Mouse (Mus musculus): Measurements from ENCODE around the gene C1qtnf9. TPM values are rescaled to one million over a fixed set of nuclear protein-coding genes. Genes with fewer than 3 reads are reported as not detected.

Gene C1qtnf9
- polyA plus RNA-seq, 1 experiment from 2014 or later: 0.22 TPM

DNA sequence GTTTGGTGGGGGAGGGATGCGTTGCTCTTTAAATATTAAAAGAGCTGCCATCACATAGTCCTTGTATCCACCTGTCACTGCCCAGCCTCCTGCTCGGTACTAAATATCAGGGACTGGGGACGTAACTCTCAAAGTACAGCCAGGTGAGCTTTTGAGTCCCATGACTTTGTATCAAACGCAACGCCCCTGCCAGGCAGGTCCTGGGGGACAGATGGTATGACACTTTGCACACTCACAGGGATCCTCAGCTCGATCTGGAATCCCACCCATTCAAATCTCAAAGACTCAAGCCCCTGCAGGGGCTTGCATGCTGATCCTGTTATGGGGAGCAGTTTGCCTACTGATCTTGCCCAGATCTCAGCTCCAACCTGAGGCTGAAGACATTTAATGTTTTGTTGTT lies 2.7 kb downstream of the C1qtnf9 start:
- H3K4me1 ChIP-seq: no peaks in the 10 kb centered on the region; the same call in 1 of the 2 replicates
- H3K9me3 ChIP-seq (replicated peaks): no peaks in the 10 kb centered on the region
- H3K9ac ChIP-seq: no peak overlapping the region
- no peak overlapping the region for H3K4me3 ChIP-seq
- peak; percentile 20; the same call in 1 of the 2 replicates for ATAC-seq
- no peaks in the 10 kb centered on the region for H3K27me3 ChIP-seq
- H3K4me2 ChIP-seq: peak overlapping the region; percentile 58
- H3K27ac ChIP-seq: no peak overlapping the region
- 73% methylated on average over 6 of the region's 6 CpGs for WGBS
- no peaks in the 10 kb centered on the region for H3K36me3 ChIP-seq (ENCODE audit: poor library complexity, severe bottlenecking)

DNA sequence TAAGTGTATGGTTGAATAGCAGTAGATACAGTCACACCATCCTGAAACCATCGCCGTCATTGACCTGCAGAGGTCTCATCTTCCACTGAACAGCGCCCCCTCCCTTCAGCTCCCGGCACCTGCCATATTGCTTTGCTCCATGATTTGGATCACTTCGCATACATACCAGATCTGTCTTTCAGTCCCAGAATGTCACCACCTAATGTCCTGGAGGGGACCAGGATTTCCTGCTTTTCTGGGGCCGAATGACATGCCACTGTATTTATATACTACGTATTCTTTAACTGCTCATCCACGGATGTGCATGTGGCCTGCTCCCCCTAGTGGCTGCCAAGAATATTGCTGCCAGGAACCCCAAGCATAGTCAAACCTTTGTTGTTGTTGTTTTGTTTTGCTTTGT lies 3.1 kb downstream of the C1qtnf9 start:
- Histone ChIP-seq H3K4me2 (peak overlapping the region; percentile 58), H3K4me3 (peak overlapping the region; percentile 35), H3K36me3 (ENCODE audit: poor library complexity, severe bottlenecking) (no peaks in the 10 kb centered on the region), H3K27ac (no peak overlapping the region), H3K27me3 (no peaks in the 10 kb centered on the region), H3K9me3 (replicated peaks) (no peaks in the 10 kb centered on the region), H3K4me1 (no peaks in the 10 kb centered on the region; the same call in 1 of the 2 replicates), H3K9ac (0 out of 2 replicates have a peak overlapping the region, but pooled peaks have one; percentile 37)
- WGBS: 8% methylated on average over 8 of the region's 8 CpGs
- peak; percentile 81 for ATAC-seq

DNA sequence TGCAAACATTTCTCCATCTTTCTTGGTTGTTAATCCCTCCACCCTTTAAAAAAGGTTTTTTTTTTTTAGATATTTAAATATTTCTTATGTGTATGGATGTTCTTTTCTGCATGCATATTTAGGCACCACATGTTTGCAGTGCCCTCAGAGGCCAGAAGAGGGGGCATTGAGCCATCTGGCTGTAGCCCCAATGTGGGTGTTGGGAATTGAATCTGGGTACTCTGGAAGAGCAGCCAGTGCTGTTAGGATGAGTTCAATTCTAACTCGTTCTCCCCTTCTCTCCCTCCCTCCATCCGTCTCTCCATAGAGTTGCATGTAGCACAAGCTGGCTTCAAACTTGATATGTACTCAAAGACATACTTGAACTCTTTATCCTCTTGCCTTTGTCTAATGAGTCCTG lies 5.5 kb downstream of the C1qtnf9 start:
- Histone ChIP-seq H3K27me3 (no peaks in the 10 kb centered on the region), H3K4me3 (no peak overlapping the region), H3K4me2 (no peak overlapping the region), H3K4me1 (no peaks in the 10 kb centered on the region; the same call in 1 of the 2 replicates), H3K36me3 (ENCODE audit: poor library complexity, severe bottlenecking) (no peaks in the 10 kb centered on the region), H3K9me3 (replicated peaks) (no peaks in the 10 kb centered on the region), H3K27ac (no peak overlapping the region), H3K9ac (no peak overlapping the region)
- ATAC-seq: no peak
- WGBS: 85% methylated on average over 2 of the region's 2 CpGs

DNA sequence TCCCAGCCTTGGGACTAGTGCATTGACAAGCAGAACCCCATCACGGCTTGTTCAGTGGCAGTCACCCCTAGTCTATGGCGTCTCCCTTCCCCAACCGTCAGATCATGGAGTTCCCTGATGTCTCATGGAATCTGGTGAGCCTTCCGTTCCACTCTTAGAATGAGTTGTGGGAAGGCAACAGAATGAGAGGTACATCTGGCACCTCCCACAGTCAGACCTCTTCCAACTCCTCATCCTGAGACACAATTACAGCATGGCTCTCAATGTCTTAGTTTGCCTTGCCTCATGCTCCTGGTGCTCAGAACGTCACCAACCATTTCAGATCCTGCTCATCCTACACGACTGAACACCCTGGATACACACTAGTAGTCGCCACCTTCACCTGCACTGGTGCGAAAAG lies 8.6 kb downstream of the C1qtnf9 start:
- Histone ChIP-seq H3K4me2 (no peak overlapping the region), H3K27ac (no peak overlapping the region), H3K4me3 (no peak overlapping the region), H3K36me3 (ENCODE audit: poor library complexity, severe bottlenecking) (no peaks in the 10 kb centered on the region), H3K9me3 (replicated peaks) (no peaks in the 10 kb centered on the region), H3K4me1 (no peaks in the 10 kb centered on the region), H3K27me3 (no peaks in the 10 kb centered on the region), H3K9ac (no peak overlapping the region)
- 92% methylated on average over 8 of the region's 8 CpGs for WGBS
- ATAC-seq: no peak

- WGBS: 90% methylated on average over 5 of the region's 5 CpGs
- no peak for ATAC-seq
Observed at GRCm38 (mm10) chr14:60777485-60777919, 9.6 kb downstream of the C1qtnf9 start.

DNA sequence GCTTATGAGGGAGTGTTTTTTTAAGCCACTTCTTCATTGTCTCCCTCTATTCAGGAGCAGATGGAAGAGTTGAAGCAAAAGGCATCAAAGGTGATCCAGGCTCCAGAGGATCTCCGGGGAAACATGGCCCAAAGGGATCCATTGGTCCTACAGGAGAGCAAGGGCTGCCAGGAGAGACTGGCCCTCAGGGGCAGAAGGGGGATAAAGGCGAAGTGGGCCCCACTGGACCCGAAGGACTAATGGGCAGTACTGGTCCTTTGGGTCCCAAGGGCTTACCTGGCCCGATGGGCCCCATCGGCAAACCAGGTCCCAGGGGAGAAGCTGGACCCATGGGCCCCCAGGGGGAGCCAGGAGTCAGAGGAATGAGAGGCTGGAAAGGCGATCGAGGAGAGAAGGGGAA lies 11.3 kb downstream of the C1qtnf9 start:
- H3K4me3 ChIP-seq: no peak overlapping the region
- ATAC-seq: no peak
- no peaks in the 10 kb centered on the region for H3K4me1 ChIP-seq
- H3K4me2 ChIP-seq: no peak overlapping the region
- H3K27me3 ChIP-seq: peaks cover 4% of the 10 kb centered on the region
- no peak overlapping the region for H3K27ac ChIP-seq
- H3K36me3 ChIP-seq (ENCODE audit: poor library complexity, severe bottlenecking): no peaks in the 10 kb centered on the region
- 92% methylated on average over 7 of the region's 7 CpGs for WGBS
- no peaks in the 10 kb centered on the region for H3K9me3 ChIP-seq (replicated peaks)
- H3K9ac ChIP-seq: no peak overlapping the region

More at GRCm38 (mm10) chr14:60777485-60777919, 9.6 kb downstream of the C1qtnf9 start:
- no peaks in the 10 kb centered on the region for H3K4me1 ChIP-seq
- H3K9me3 ChIP-seq (replicated peaks): no peaks in the 10 kb centered on the region
- H3K27ac ChIP-seq: no peak overlapping the region
- H3K4me3 ChIP-seq: no peak overlapping the region
- no peaks in the 10 kb centered on the region for H3K36me3 ChIP-seq (ENCODE audit: poor library complexity, severe bottlenecking)
- H3K4me2 ChIP-seq: no peak overlapping the region
- no peaks in the 10 kb centered on the region for H3K27me3 ChIP-seq
- no peak overlapping the region for H3K9ac ChIP-seq

GRCm38 (mm10) chr14:60782121-60782656 lies 14.3 kb downstream of the C1qtnf9 start:
- Histone ChIP-seq H3K9ac (no peak overlapping the region), H3K9me3 (replicated peaks) (no peaks in the 10 kb centered on the region), H3K27me3 (peaks cover 4% of the 10 kb centered on the region), H3K4me2 (no peak overlapping the region), H3K27ac (no peak overlapping the region), H3K4me3 (no peak overlapping the region), H3K4me1 (peaks cover 10% of the 10 kb centered on the region), H3K36me3 (ENCODE audit: poor library complexity, severe bottlenecking) (no peaks in the 10 kb centered on the region)
- 45% methylated on average over 7 of the region's 7 CpGs for WGBS
- no peak for ATAC-seq

DNA sequence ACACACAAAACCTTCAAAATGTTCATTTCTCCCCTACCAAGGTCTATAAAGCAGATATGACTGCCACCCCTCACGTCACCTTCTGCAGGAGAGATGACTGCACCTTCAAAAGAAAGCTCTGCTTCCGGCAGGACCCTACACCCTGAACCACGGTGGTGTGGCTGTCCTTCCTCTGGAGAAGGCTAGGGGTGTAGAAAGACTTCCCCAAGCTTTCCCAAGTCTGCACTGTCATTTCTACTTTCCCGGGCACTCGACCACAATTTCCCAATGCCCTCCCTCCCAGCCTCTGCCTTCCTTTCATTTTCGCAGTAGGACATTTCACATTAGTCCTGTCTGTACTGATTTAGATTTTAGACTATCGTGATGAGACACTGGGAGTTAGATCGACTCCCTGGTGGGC lies 15.3 kb downstream of the C1qtnf9 start:
- H3K27ac ChIP-seq: no peak overlapping the region
- no peaks in the 10 kb centered on the region for H3K9me3 ChIP-seq (replicated peaks)
- H3K9ac ChIP-seq: no peak overlapping the region
- H3K27me3 ChIP-seq: peaks cover 4% of the 10 kb centered on the region
- ATAC-seq: no peak
- WGBS: 52% methylated on average over 8 of the region's 8 CpGs
- peaks cover 10% of the 10 kb centered on the region for H3K4me1 ChIP-seq
- H3K36me3 ChIP-seq (ENCODE audit: poor library complexity, severe bottlenecking): peaks cover 5% of the 10 kb centered on the region; the same call in 1 of the 2 replicates
- H3K4me3 ChIP-seq: no peak overlapping the region
- H3K4me2 ChIP-seq: no peak overlapping the region

GRCm38 (mm10) chr14:60784427-60785315 lies 16.7 kb downstream of the C1qtnf9 start, which contains the start of gene Mipep:
Gene Mipep, plus strand, starts transcription at chr14:60784573.
- Histone ChIP-seq H3K4me2 (peak within 1 kb of the TSS; percentile 76), H3K9me3 (replicated peaks) (no peaks in the 10 kb centered on the region), H3K27me3 (peaks cover 4% of the 10 kb centered on the region), H3K36me3 (ENCODE audit: poor library complexity, severe bottlenecking) (peaks cover 9% of the 10 kb centered on the region), H3K4me3 (peak within 1 kb of the TSS; percentile 80), H3K4me1 (peaks cover 10% of the 10 kb centered on the region), H3K27ac (no peak within 1 kb of the TSS; the same call in 1 of the 2 replicates), H3K9ac (peak within 1 kb of the TSS; percentile 84)
- under 1% methylated on average over 60 of the region's 61 CpGs for WGBS
- ATAC-seq: peak; percentile 96

DNA sequence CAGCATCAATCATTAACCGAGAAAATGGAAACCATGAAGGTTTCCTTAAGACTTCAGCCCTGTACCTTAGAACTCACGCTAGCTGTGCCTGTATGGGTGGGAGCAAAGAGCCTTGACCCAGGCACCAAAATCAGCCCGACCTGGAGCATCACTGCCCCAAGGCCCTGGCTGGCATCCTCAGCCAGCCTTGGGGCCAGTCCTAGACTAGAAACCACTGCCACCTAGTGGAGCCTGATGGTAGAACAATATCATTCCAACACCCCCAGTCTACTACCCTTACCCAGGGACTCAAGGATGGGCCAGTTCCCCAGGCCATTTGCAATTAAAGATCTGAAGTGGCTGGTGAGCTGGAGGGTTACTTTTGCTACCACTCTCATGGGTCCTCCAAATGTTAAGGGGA lies 22.2 kb downstream of the C1qtnf9 start:
- no peak overlapping the region for H3K9ac ChIP-seq
- ATAC-seq: peak; percentile 55; the same call in 1 of the 2 replicates
- WGBS: 32% methylated on average over 3 of the region's 3 CpGs

DNA sequence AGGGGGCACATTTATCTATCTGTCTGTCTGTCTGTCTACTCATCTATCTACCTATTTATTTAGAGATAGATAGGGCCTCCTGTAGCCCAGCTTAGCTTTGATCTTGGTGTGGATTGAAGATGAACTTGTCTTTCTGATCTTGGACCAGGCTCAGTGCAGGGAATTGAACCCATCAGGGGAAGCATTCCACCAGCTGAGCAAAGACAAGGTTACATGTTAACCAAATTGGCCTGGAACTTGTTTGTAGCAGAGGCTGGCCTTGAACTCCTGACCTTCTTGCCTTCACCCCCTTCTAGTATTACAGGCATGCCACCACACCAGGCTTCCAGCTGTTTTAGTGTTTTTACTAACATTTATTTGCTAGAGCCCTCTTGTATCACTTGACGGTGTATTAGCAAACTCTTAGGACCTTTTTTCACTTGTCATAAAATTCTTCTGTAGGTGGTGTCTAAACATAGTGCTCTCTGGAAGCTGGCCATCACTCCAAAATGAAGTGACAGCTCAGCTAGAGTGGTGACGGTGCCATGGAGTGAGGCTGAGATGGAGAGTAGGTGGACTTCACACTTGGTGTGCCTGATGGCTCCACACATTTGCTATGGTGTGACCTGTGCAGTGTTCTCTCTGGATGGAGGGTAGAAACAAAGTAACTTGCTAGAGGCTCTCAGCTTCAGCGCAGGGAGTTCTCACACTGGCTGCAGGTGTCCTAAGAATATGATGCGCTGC lies 28.8 kb downstream of the C1qtnf9 start:
- ATAC-seq: no peak
- WGBS: 91% methylated on average over 4 of the region's 4 CpGs
- no peak overlapping the region for H3K27ac ChIP-seq
- no peak overlapping the region for H3K9ac ChIP-seq
- H3K27me3 ChIP-seq: no peaks in the 10 kb centered on the region
- peaks cover 39% of the 10 kb centered on the region for H3K36me3 ChIP-seq (ENCODE audit: poor library complexity, severe bottlenecking)
- H3K4me1 ChIP-seq: no peaks in the 10 kb centered on the region
- H3K9me3 ChIP-seq (replicated peaks): no peaks in the 10 kb centered on the region
- no peak overlapping the region for H3K4me3 ChIP-seq
- no peak overlapping the region for H3K4me2 ChIP-seq

More for the DNA sequence above, 22.2 kb downstream of the C1qtnf9 start:
- Histone ChIP-seq H3K4me2 (no peak overlapping the region), H3K27ac (no peak overlapping the region), H3K4me3 (no peak overlapping the region), H3K36me3 (ENCODE audit: poor library complexity, severe bottlenecking) (peaks cover 32% of the 10 kb centered on the region), H3K9me3 (replicated peaks) (no peaks in the 10 kb centered on the region), H3K27me3 (no peaks in the 10 kb centered on the region), H3K4me1 (peaks cover 7% of the 10 kb centered on the region)

- Histone ChIP-seq H3K9me3 (replicated peaks) (no peaks in the 10 kb centered on the region), H3K4me1 (no peaks in the 10 kb centered on the region), H3K4me2 (no peak overlapping the region), H3K36me3 (ENCODE audit: poor library complexity, severe bottlenecking) (peaks cover 39% of the 10 kb centered on the region), H3K9ac (no peak overlapping the region), H3K27me3 (no peaks in the 10 kb centered on the region), H3K4me3 (no peak overlapping the region), H3K27ac (no peak overlapping the region)
- 89% methylated on average over 5 of the region's 5 CpGs for WGBS
- ATAC-seq: no peak
Observed at GRCm38 (mm10) chr14:60797596-60797995, 29.7 kb downstream of the C1qtnf9 start.
